Mouse (Mus musculus): ENCODE data around the gene Mcfd2. TPM values are rescaled to one million over a fixed set of nuclear protein-coding genes. Genes with fewer than 3 reads are reported as not detected.

Mcfd2 gene
- polyA plus RNA-seq, 1 experiment from 2014 or later = 93.9 TPM

- Histone ChIP-seq H3K27ac (ENCODE audit: low read depth) (no peak overlapping the region), H3K4me3 (ENCODE audit: low read depth, low read length) (no peak overlapping the region), H3K36me3 (ENCODE audit: control insufficient read depth, insufficient read depth, low read length) (no peaks in the 10 kb centered on the region), H3K9ac (ENCODE audit: low read length) (no peak overlapping the region), H3K27me3 (replicated peaks; ENCODE audit: control insufficient read depth, insufficient read depth, low read length) (no peaks in the 10 kb centered on the region), H3K4me2 (ENCODE audit: low read length) (no peak overlapping the region), H3K4me1 (replicated peaks; ENCODE audit: control insufficient read depth, insufficient read depth, low read length) (no peaks in the 10 kb centered on the region), H3K9me3 (ENCODE audit: control insufficient read depth, low read length) (no peaks in the 10 kb centered on the region)
- 80% methylated on average over 7 of the region's 7 CpGs for WGBS
- no peak for DNase-seq (ENCODE audit: low spot score)
- ATAC-seq (replicated peaks; ENCODE audit: low FRiP score, low TSS enrichment, low read depth) = no peak
Measured at GRCm38 (mm10) chr17:87295738-87296137, 30.0 kb upstream of the Mcfd2 start.

GRCm38 (mm10) chr17:87293125-87293524 lies 27.4 kb upstream of the Mcfd2 start:
- Histone ChIP-seq H3K4me2 (ENCODE audit: low read length) (no peak overlapping the region), H3K9me3 (ENCODE audit: control insufficient read depth, low read length) (no peaks in the 10 kb centered on the region), H3K9ac (ENCODE audit: low read length) (no peak overlapping the region), H3K4me3 (ENCODE audit: low read depth, low read length) (no peak overlapping the region), H3K27me3 (replicated peaks; ENCODE audit: control insufficient read depth, insufficient read depth, low read length) (no peaks in the 10 kb centered on the region), H3K27ac (ENCODE audit: low read depth) (no peak overlapping the region), H3K4me1 (replicated peaks; ENCODE audit: control insufficient read depth, insufficient read depth, low read length) (no peaks in the 10 kb centered on the region), H3K36me3 (ENCODE audit: control insufficient read depth, insufficient read depth, low read length) (no peaks in the 10 kb centered on the region)
- ATAC-seq (replicated peaks; ENCODE audit: low FRiP score, low TSS enrichment, low read depth) (no peak), DNase-seq (ENCODE audit: low spot score) (no peak)
- 93% methylated on average over 5 of the region's 5 CpGs for WGBS

GRCm38 (mm10) chr17:87291782-87292181 lies 26.0 kb upstream of the Mcfd2 start:
- 0 out of 2 replicates have a peak, but pooled peaks cover 4% of the 10 kb centered on the region for H3K27me3 ChIP-seq (replicated peaks; ENCODE audit: control insufficient read depth, insufficient read depth, low read length)
- 83% methylated on average over 5 of the region's 5 CpGs for WGBS
- H3K4me2 ChIP-seq (ENCODE audit: low read length) = no peak overlapping the region
- no peaks in the 10 kb centered on the region for H3K4me1 ChIP-seq (replicated peaks; ENCODE audit: control insufficient read depth, insufficient read depth, low read length)
- no peak overlapping the region for H3K27ac ChIP-seq (ENCODE audit: low read depth)
- no peak for DNase-seq (ENCODE audit: low spot score)
- no peak for ATAC-seq (replicated peaks; ENCODE audit: low FRiP score, low TSS enrichment, low read depth)
- no peaks in the 10 kb centered on the region for H3K9me3 ChIP-seq (ENCODE audit: control insufficient read depth, low read length)
- H3K9ac ChIP-seq (ENCODE audit: low read length) = no peak overlapping the region
- H3K4me3 ChIP-seq (ENCODE audit: low read depth, low read length) = no peak overlapping the region
- no peaks in the 10 kb centered on the region for H3K36me3 ChIP-seq (ENCODE audit: control insufficient read depth, insufficient read depth, low read length)

GRCm38 (mm10) chr17:87291037-87291436 lies 25.3 kb upstream of the Mcfd2 start:
- Histone ChIP-seq H3K36me3 (ENCODE audit: control insufficient read depth, insufficient read depth, low read length) (no peaks in the 10 kb centered on the region), H3K9ac (ENCODE audit: low read length) (no peak overlapping the region), H3K27me3 (replicated peaks; ENCODE audit: control insufficient read depth, insufficient read depth, low read length) (0 out of 2 replicates have a peak, but pooled peaks cover 4% of the 10 kb centered on the region), H3K4me3 (ENCODE audit: low read depth, low read length) (no peak overlapping the region), H3K9me3 (ENCODE audit: control insufficient read depth, low read length) (no peaks in the 10 kb centered on the region), H3K4me1 (replicated peaks; ENCODE audit: control insufficient read depth, insufficient read depth, low read length) (no peaks in the 10 kb centered on the region), H3K27ac (ENCODE audit: low read depth) (no peak overlapping the region), H3K4me2 (ENCODE audit: low read length) (no peak overlapping the region)
- no peak for ATAC-seq (replicated peaks; ENCODE audit: low FRiP score, low TSS enrichment, low read depth)
- no peak for DNase-seq (ENCODE audit: low spot score)
- 73% methylated on average over 7 of the region's 7 CpGs for WGBS

- Histone ChIP-seq H3K9ac (ENCODE audit: low read length) (no peak overlapping the region), H3K27me3 (replicated peaks; ENCODE audit: control insufficient read depth, insufficient read depth, low read length) (peaks cover 7% of the 10 kb centered on the region; the same call in 1 of the 2 replicates), H3K36me3 (ENCODE audit: control insufficient read depth, insufficient read depth, low read length) (no peaks in the 10 kb centered on the region), H3K4me2 (ENCODE audit: low read length) (no peak overlapping the region), H3K4me3 (ENCODE audit: low read depth, low read length) (no peak overlapping the region), H3K4me1 (replicated peaks; ENCODE audit: control insufficient read depth, insufficient read depth, low read length) (peaks cover 2% of the 10 kb centered on the region; the same call in 1 of the 2 replicates), H3K27ac (ENCODE audit: low read depth) (no peak overlapping the region), H3K9me3 (ENCODE audit: control insufficient read depth, low read length) (no peaks in the 10 kb centered on the region)
- DNase-seq (ENCODE audit: low spot score) (no peak), ATAC-seq (replicated peaks; ENCODE audit: low FRiP score, low TSS enrichment, low read depth) (no peak; the same call in 1 of the 2 replicates)
- 61% methylated on average over 5 of the region's 5 CpGs for WGBS
Measured at GRCm38 (mm10) chr17:87289367-87289766, 23.6 kb upstream of the Mcfd2 start.

GRCm38 (mm10) chr17:87288131-87288530 lies 22.4 kb upstream of the Mcfd2 start:
- ATAC-seq (replicated peaks; ENCODE audit: low FRiP score, low TSS enrichment, low read depth) (no peak), DNase-seq (ENCODE audit: low spot score) (no peak)
- Histone ChIP-seq H3K27ac (ENCODE audit: low read depth) (no peak overlapping the region), H3K27me3 (replicated peaks; ENCODE audit: control insufficient read depth, insufficient read depth, low read length) (peaks cover 17% of the 10 kb centered on the region), H3K9ac (ENCODE audit: low read length) (no peak overlapping the region), H3K4me3 (ENCODE audit: low read depth, low read length) (no peak overlapping the region), H3K36me3 (ENCODE audit: control insufficient read depth, insufficient read depth, low read length) (no peaks in the 10 kb centered on the region), H3K4me2 (ENCODE audit: low read length) (no peak overlapping the region), H3K9me3 (ENCODE audit: control insufficient read depth, low read length) (no peaks in the 10 kb centered on the region), H3K4me1 (replicated peaks; ENCODE audit: control insufficient read depth, insufficient read depth, low read length) (peaks cover 3% of the 10 kb centered on the region; the same call in 1 of the 2 replicates)
- 44% methylated on average over 12 of the region's 12 CpGs for whole genome bisulfite sequencing

GRCm38 (mm10) chr17:87287197-87287777 lies 21.6 kb upstream of the Mcfd2 start:
- no peaks in the 10 kb centered on the region for H3K9me3 ChIP-seq (ENCODE audit: control insufficient read depth, low read length)
- H3K27ac ChIP-seq (ENCODE audit: low read depth) = no peak overlapping the region
- no peak overlapping the region for H3K4me3 ChIP-seq (ENCODE audit: low read depth, low read length)
- H3K9ac ChIP-seq (ENCODE audit: low read length) = no peak overlapping the region
- WGBS = 67% methylated on average over 8 of the region's 8 CpGs
- no peaks in the 10 kb centered on the region for H3K36me3 ChIP-seq (ENCODE audit: control insufficient read depth, insufficient read depth, low read length)
- H3K4me1 ChIP-seq (replicated peaks; ENCODE audit: control insufficient read depth, insufficient read depth, low read length) = peaks cover 3% of the 10 kb centered on the region; the same call in 1 of the 2 replicates
- H3K4me2 ChIP-seq (ENCODE audit: low read length) = no peak overlapping the region
- ATAC-seq (replicated peaks; ENCODE audit: low FRiP score, low TSS enrichment, low read depth) = no peak
- DNase-seq (ENCODE audit: low spot score) = no peak
- peaks cover 17% of the 10 kb centered on the region for H3K27me3 ChIP-seq (replicated peaks; ENCODE audit: control insufficient read depth, insufficient read depth, low read length)

GRCm38 (mm10) chr17:87286481-87287143 lies 20.9 kb upstream of the Mcfd2 start:
- no peak overlapping the region for H3K27ac ChIP-seq (ENCODE audit: low read depth)
- H3K9ac ChIP-seq (ENCODE audit: low read length) = no peak overlapping the region
- no peaks in the 10 kb centered on the region for H3K36me3 ChIP-seq (ENCODE audit: control insufficient read depth, insufficient read depth, low read length)
- no peak for ATAC-seq (replicated peaks; ENCODE audit: low FRiP score, low TSS enrichment, low read depth)
- no peak for DNase-seq (ENCODE audit: low spot score)
- peaks cover 5% of the 10 kb centered on the region; the same call in 1 of the 2 replicates for H3K4me1 ChIP-seq (replicated peaks; ENCODE audit: control insufficient read depth, insufficient read depth, low read length)
- peaks cover 17% of the 10 kb centered on the region for H3K27me3 ChIP-seq (replicated peaks; ENCODE audit: control insufficient read depth, insufficient read depth, low read length)
- no peak overlapping the region for H3K4me3 ChIP-seq (ENCODE audit: low read depth, low read length)
- H3K4me2 ChIP-seq (ENCODE audit: low read length) = no peak overlapping the region
- WGBS = 71% methylated on average over 8 of the region's 8 CpGs
- no peaks in the 10 kb centered on the region for H3K9me3 ChIP-seq (ENCODE audit: control insufficient read depth, low read length)
